Mouse (Mus musculus): ENCODE results near the gene Kazn. TPM values are rescaled to one million over a fixed set of nuclear protein-coding genes. Genes with fewer than 3 reads are reported as not detected.

Kazn gene
- polyA plus RNA-seq (2012; rRNA removed; ENCODE audit: low replicate concordance) = 11.6 and 15.0 TPM in 2 replicates

DNA sequence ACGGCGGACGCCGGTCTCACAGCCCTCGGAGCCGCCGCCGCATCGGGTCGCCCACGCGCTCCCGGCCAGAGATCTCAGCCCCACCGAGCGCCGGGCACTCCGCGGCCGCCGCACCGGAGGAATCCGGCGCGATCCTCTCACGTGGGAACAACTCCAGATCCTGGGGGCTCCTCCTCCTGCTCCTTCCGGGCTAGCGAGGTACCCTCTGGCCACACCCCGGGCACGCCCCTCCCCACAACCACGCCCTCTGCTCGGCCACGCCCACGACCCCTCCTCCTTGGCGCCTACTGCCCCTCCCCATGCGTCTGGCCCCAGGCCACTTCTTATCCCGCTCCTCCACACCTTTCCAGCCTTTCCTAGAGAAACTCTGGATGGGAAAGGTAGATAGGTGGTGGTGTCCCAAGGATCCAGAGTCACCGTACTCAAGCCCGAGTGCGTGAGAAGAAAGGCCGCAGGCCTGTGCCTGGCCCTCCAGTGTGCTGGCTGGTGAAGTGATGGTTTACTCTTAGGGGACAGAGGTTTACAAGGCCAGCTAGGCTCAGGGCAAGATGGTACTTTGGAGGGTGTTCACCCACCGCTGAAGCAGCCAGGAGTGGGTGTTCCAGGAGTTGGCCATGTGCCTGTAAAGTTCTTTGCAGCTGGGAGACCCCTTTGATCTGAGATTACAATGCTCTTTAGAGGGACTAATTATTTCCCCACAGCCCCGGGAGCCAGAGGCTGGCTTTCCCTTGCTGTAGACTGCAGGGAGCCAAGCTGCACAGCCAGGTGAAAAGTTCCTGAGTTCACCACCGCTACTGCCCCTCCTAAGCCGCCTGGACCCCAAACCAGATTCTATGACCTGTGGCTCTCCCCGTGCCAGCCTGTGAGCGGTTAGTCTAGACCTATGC is at the start of gene Kazn:
Gene Kazn (minus strand): TSS at position 162 of the 887 bp plus-strand sequence.

GRCm38 (mm10) chr4:142084131-142084899 is 154.9 kb downstream of the Kazn start, which contains the start of gene Tmem51:
Tmem51 (minus strand) TSS chr4:142084304.

Other genes starting within 250 kb of the Kazn start
- gene Fhad1, start 224.3 kb downstream of the Kazn start, polyA plus RNA-seq (2012; rRNA removed; ENCODE audit: low replicate concordance) = 0.07 and 0.09 TPM in 2 replicates
- gene Tmem51, start 155.1 kb downstream of the Kazn start, polyA plus RNA-seq (2012; rRNA removed; ENCODE audit: low replicate concordance) = 38.7 and 40.3 TPM in 2 replicates

Measured in duodenum, adult 2 months (tissue).